Mouse (Mus musculus) midbrain, embryonic 16.5 days (tissue): ENCODE data around the gene Dohh. TPM values are rescaled to one million over a fixed set of nuclear protein-coding genes. Genes with fewer than 3 reads are reported as not detected.
A peak's percentile ranks its signal among the peaks of the same experiment; 100 is the strongest.

Experiments used
- ATAC-seq: fragments of 200-750 bp; cut with Nextera tagmentation; 2 replicates; pipeline ENCODE4 v1.8.0; 2017; ENCODE audit warnings: moderate TSS enrichment
- H3K27ac ChIP-seq: fragments of 300-500 bp; sonication (generic); 2 replicates; pipeline ENCODE4 v1.5.1; 2014; ENCODE audit warnings: mild to moderate bottlenecking, low read length, mixed read lengths
- H3K27me3 ChIP-seq: fragments of 300-500 bp; sonication (generic); 2 replicates; pipeline ENCODE4 v1.6.1; 2014; ENCODE audit warnings: low read depth, low read length, mixed read lengths; ENCODE audit not compliant: control insufficient read depth, insufficient read depth
- H3K36me3 ChIP-seq: fragments of 300-500 bp; sonication (generic); 2 replicates; pipeline ENCODE4 v1.6.1; 2014; ENCODE audit warnings: mild to moderate bottlenecking, low read length, moderate library complexity, mixed read lengths; ENCODE audit not compliant: control insufficient read depth, insufficient read depth
- H3K4me1 ChIP-seq: fragments of 300-500 bp; sonication (generic); 2 replicates; pipeline ENCODE4 v1.6.1; 2014; ENCODE audit warnings: mild to moderate bottlenecking, low read length, mixed read lengths; ENCODE audit not compliant: control insufficient read depth, insufficient read depth
- H3K4me2 ChIP-seq: fragments of 300-500 bp; sonication (generic); 2 replicates; pipeline ENCODE4 v1.6.1; 2014; ENCODE audit warnings: mild to moderate bottlenecking, low read length, mixed read lengths
- H3K4me3 ChIP-seq: fragments of 300-500 bp; sonication (generic); 2 replicates; pipeline ENCODE4 v1.5.1; 2014; ENCODE audit warnings: low read depth, mild to moderate bottlenecking, low read length, moderate library complexity, mixed read lengths
- H3K9ac ChIP-seq: fragments of 300-500 bp; sonication (generic); 2 replicates; pipeline ENCODE4 v1.6.1; 2014; ENCODE audit warnings: low read depth, low read length, mixed read lengths
- H3K9me3 ChIP-seq: fragments of 300-500 bp; sonication (generic); replicated peaks from 2 replicates; pipeline ENCODE4 v1.6.1; 2014; ENCODE audit warnings: mild to moderate bottlenecking, low read length, mixed read lengths; ENCODE audit not compliant: control insufficient read depth, poor library complexity, severe bottlenecking
- WGBS: fragments of 180-500 bp; shearing (Covaris S2); extraction: QIAGEN DNeasy Blood & Tissue Kit; methylation state at CpG from one replicate; pipeline ENCODE4 v1.1.7; 2014; 5-methylcytosine and 5-hydroxymethylcytosine counted together
- polyA plus RNA-seq: library from polyadenylated mRNA; unstranded; fragments of >200 nt; fragmentation: Nextera tagmentation; extraction: Ambion mirVana; gene quantifications from 2 replicates; pipeline ENCODE4 v1.2.1, GENCODE M21; 2015

The Dohh gene
- polyA plus RNA-seq, 1 experiment from 2014 or later, result 86.2 TPM

DNA sequence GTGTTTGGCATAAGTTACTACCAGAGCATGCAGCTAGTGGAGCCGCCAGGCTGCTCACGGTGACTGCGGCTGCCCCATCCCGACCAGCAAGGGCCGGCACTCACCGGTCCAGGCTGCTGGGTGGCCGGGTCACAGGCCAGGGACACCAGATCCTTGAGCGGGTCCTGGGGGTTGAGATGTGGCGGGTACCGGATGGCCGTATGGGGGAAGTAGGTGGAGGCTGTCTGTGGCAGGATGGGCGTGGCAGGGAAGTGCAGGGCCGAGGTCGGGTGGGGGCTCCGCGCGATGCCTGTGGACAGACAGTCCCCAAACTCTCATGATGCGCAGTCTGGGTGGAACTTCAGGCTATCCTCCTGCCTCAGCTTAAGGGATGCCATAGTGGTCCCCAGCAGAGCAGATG lies 20.5 kb downstream of the Dohh start:
- WGBS, result 64% methylated on average over 16 of the region's 18 CpGs
- Histone ChIP-seq H3K9me3 (no peaks in the 10 kb centered on the region), H3K36me3 (peaks cover 35% of the 10 kb centered on the region), H3K4me1 (peaks cover 26% of the 10 kb centered on the region), H3K9ac (no peak overlapping the region), H3K4me3 (no peak overlapping the region), H3K4me2 (no peak overlapping the region), H3K27me3 (peaks cover 3% of the 10 kb centered on the region), H3K27ac (no peak overlapping the region)
- no peak for ATAC-seq

DNA sequence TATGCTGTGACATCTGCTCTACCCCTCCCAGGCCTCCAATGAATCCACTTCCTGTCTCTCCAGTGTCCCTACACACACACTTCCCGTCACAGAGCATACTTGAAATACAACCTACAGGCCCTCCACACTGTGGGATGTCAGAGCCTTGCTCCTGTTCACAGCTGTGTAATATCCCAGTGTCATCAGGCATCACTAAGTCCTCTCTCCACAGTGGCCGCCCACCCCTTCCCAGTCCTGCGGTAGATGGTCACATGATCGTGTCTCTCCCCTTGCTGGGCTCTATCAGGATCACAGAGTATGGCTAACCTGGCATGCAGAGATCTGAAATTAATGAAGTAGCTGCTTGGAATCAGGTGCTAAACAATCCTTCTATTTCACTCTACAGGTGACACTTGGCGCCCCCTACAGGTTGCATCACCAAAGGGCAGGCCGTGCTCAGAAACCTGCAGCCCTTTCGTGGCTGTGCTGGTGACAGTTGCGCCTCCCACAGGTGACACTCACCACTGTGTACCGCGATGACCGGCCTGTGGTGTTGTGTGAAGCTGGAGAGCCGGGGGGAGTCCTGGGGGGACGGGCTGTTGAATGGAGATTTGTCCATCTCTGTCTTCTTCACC lies 21.5 kb downstream of the Dohh start:
- peaks cover 26% of the 10 kb centered on the region for H3K4me1 ChIP-seq

DNA sequence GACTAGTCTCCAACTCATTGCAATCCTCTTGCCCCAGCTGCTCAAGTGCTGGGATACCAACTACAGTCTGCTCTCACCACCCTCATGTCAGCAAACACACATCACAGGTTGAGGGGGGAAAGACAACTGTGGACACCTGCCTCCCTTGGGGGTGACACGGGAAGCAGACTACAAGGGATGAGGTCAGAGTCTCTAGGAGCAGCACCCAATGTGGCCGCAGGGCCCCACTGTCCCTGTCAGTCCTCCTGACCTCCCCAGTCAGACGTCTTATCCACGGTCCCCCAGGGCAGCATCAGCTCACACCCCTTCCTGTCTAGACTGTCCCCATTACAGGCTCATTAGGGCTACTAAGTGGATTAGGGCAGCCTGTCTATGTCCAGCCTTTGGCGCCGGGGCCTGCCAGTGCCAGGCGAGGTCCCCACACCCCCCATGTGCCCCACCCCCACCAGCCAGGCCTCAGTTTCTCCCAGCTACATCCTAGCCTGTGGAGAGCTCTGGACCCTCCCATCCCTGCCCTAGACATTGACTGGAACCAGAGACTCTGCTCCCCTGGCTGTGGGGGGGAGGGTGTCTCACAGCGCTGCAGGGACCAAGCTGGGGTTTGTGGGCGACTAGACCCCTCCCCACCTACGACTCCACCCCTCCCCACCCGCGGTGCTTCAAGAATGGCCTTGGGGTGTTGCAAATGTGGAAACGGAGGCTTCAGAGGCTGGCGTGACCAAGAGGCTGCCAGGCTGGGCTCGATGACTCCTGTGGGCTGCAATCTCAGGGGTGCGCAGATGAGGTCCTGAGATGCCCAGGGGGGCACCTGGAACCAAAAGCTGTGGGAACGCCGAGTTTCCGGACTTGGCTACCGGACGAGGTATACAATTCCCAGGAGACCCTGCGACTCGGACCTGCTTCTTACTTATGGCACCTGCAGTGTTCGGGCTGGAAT lies 22.5 kb downstream of the Dohh start:
- H3K27ac ChIP-seq, result no peak overlapping the region

More for the DNA sequence above, 21.5 kb downstream of the Dohh start:
- H3K4me3 ChIP-seq, result no peak overlapping the region
- H3K27ac ChIP-seq, result no peak overlapping the region
- H3K27me3 ChIP-seq, result peaks cover 3% of the 10 kb centered on the region
- WGBS, result 46% methylated on average over 13 of the region's 13 CpGs
- H3K9me3 ChIP-seq, result no peaks in the 10 kb centered on the region
- peaks cover 26% of the 10 kb centered on the region for H3K36me3 ChIP-seq
- no peak for ATAC-seq
- no peak overlapping the region for H3K9ac ChIP-seq
- no peak overlapping the region for H3K4me2 ChIP-seq

DNA sequence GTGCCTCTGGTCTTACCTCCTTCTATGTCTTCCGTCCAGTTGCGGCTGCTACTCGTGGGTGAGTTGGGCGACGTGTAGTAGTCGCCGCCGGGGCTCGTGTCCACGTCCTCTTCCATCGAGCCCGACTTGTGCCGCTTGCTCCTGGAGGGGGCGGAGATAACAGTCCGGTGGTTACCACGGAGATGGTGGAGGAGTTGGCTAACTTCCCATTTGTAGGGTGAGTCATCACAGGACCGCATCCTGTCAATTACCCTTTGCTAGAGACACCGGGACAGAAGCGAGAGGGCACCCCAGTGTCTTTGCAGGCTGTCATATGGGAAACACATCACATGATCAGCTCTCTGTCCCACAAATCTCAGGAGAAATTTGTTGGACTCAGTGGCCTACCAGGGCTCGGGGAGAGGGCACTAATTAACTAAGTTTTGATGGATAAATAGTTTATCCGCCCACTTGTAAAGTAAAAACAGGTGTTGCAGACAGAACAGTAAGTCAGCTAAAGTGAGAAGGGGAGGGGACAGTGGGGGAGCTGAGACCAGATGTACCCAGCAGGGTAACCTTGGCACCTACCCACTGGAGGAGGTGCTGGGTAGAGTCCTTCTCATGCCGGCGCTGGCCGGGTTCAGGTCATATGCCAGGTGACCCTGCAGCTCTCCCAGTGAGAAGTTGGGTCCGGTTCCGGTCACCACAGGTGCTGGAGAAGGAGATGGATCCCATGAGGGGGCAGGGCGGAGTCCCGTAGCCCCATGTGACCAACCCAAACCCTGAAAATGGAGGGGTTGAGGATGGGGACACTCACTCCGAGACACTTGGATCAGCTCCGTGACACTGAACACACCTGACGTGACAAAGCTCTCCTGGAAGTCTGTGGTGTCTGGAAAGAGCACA lies 23.6 kb downstream of the Dohh start:
- peak overlapping the region; percentile 5; the same call in 1 of the 2 replicates for H3K4me2 ChIP-seq
- no peak overlapping the region for H3K27ac ChIP-seq
- no peaks in the 10 kb centered on the region for H3K9me3 ChIP-seq
- 26% methylated on average over 31 of the region's 31 CpGs for WGBS
- H3K27me3 ChIP-seq, result peaks cover 3% of the 10 kb centered on the region
- no peak for ATAC-seq
- H3K4me3 ChIP-seq, result peak overlapping the region; percentile 6; the same call in 1 of the 2 replicates
- peaks cover 17% of the 10 kb centered on the region for H3K4me1 ChIP-seq
- peaks cover 26% of the 10 kb centered on the region for H3K36me3 ChIP-seq
- no peak overlapping the region for H3K9ac ChIP-seq

More for the DNA sequence above, 22.5 kb downstream of the Dohh start:
- Histone ChIP-seq H3K9me3 (no peaks in the 10 kb centered on the region), H3K4me2 (peak overlapping the region; percentile 5), H3K4me3 (peak overlapping the region; percentile 6; the same call in 1 of the 2 replicates), H3K27me3 (peaks cover 3% of the 10 kb centered on the region), H3K36me3 (peaks cover 26% of the 10 kb centered on the region), H3K9ac (0 out of 2 replicates have a peak overlapping the region, but pooled peaks have one; percentile 21), H3K4me1 (peaks cover 27% of the 10 kb centered on the region)
- WGBS, result 29% methylated on average over 24 of the region's 24 CpGs
- no peak for ATAC-seq

DNA sequence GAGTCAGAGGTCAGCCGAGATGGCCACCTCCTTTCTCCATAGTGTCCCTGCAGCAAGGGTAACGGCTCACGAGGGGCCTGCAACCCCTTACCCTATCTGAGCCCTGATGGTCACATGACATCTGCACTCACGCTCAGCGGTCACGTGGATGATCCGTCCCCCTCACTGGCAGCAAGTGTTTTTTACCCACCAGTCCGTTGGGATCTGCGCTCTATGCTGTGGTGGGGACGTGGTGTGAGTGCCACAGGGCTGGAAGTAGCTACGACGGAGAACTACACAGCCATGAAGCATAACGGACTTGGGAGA lies 24.1 kb downstream of the Dohh start:
- H3K4me3 ChIP-seq, result no peak overlapping the region
- H3K36me3 ChIP-seq, result peaks cover 26% of the 10 kb centered on the region
- no peak overlapping the region for H3K4me2 ChIP-seq
- peaks cover 11% of the 10 kb centered on the region; the same call in 1 of the 2 replicates for H3K4me1 ChIP-seq
- 50% methylated on average over 13 of the region's 13 CpGs for WGBS
- H3K9me3 ChIP-seq, result no peaks in the 10 kb centered on the region
- H3K27me3 ChIP-seq, result peaks cover 3% of the 10 kb centered on the region
- no peak for ATAC-seq
- no peak overlapping the region for H3K9ac ChIP-seq
- H3K27ac ChIP-seq, result no peak overlapping the region

DNA sequence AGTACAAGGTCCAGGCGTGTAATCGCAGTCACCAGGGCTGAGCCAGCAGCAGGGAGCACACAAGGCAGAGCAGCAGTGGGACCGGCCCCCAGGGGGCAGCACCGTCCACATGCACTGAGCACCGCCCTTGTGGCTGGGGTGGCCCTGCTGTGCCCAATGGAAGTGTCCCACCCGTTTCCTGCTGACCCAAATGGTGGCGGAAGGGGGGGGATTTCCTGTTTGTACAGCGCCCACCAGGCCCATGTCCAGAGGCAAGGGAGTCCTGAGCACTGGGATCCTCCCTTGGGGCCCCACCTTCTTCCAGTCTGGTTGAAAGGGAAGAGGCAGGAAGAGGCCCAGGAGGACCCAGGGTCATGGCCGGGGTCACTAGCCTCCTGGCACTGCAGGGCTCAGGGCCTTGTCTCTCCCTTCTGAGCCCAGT lies 24.7 kb downstream of the Dohh start:
- Histone ChIP-seq H3K9me3 (no peaks in the 10 kb centered on the region), H3K9ac (no peak overlapping the region), H3K27ac (no peak overlapping the region), H3K4me1 (peaks cover 10% of the 10 kb centered on the region; the same call in 1 of the 2 replicates), H3K4me3 (no peak overlapping the region), H3K4me2 (no peak overlapping the region), H3K27me3 (peaks cover 3% of the 10 kb centered on the region), H3K36me3 (peaks cover 26% of the 10 kb centered on the region)
- WGBS, result 24% methylated on average over 9 of the region's 9 CpGs
- no peak for ATAC-seq

DNA sequence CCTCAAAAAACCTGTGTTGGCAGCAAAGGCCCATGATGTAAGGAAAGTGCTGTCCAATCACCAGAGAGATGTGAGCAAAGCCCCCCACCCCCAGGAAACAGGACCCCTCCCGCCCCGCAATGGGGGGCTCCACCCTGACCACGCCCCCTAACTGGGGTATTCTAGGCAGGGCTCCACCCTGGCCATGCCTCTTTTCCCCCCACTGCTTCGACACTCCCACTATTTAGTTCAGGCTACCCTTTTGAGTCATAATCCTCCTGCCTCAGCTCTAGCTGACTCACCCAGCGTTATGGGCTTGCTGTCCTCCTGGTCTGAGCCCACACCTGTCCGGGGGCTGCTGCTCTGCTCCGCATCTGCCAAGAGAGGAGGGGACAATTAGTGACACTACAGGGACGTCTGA lies 25.1 kb downstream of the Dohh start:
- H3K4me1 ChIP-seq, result peaks cover 10% of the 10 kb centered on the region; the same call in 1 of the 2 replicates
- ATAC-seq, result no peak
- 29% methylated on average over 8 of the region's 8 CpGs for WGBS
- peaks cover 23% of the 10 kb centered on the region for H3K36me3 ChIP-seq
- H3K27ac ChIP-seq, result no peak overlapping the region
- peaks cover 3% of the 10 kb centered on the region for H3K27me3 ChIP-seq
- H3K9ac ChIP-seq, result no peak overlapping the region
- no peaks in the 10 kb centered on the region for H3K9me3 ChIP-seq
- H3K4me2 ChIP-seq, result no peak overlapping the region
- H3K4me3 ChIP-seq, result no peak overlapping the region

DNA sequence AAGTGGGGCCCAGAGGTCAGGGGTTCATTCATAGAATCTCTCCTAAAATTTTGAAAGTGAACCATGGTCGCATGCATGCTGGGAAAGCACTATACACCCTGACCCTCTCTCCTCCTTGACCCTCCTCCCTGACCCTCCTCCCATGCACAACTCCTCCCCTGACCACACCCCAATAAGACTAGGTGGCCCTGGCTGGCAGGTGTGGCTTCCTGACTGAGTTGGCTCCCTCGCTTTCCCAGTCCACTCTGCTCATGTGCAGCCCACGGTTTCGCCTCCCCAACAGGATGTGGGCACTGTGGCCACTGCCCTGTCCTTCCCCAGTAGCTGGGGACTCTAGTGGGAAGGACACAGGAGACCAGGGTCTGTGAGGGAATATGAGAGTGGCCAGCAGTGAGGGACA lies 26.1 kb downstream of the Dohh start:
- H3K27ac ChIP-seq, result no peak overlapping the region
- no peak overlapping the region for H3K9ac ChIP-seq
- H3K9me3 ChIP-seq, result no peaks in the 10 kb centered on the region
- H3K36me3 ChIP-seq, result peaks cover 17% of the 10 kb centered on the region
- H3K27me3 ChIP-seq, result peaks cover 3% of the 10 kb centered on the region
- ATAC-seq, result no peak
- peaks cover 10% of the 10 kb centered on the region; the same call in 1 of the 2 replicates for H3K4me1 ChIP-seq
- H3K4me3 ChIP-seq, result no peak overlapping the region
- WGBS, result 73% methylated on average over 4 of the region's 4 CpGs
- no peak overlapping the region for H3K4me2 ChIP-seq
